Mouse (Mus musculus) skeletal muscle tissue, postnatal 0 days (tissue): Measurements from ENCODE around the gene Smim8. TPM values are rescaled to one million over a fixed set of nuclear protein-coding genes. Genes with fewer than 3 reads are reported as not detected.

Experiments
- polyA plus RNA-seq: library from polyadenylated mRNA; unstranded; fragments of >200 nt; fragmentation: Nextera tagmentation; extraction: Ambion mirVana; gene quantifications from 2 replicates; pipeline ENCODE4 v1.2.1, GENCODE M21; 2015

Gene Smim8
- polyA plus RNA-seq, result 58.9 and 67.2 TPM in 2 replicates

GRCm38 (mm10) chr4:34777677-34778527 is at the start of gene Smim8:
TSS of gene Smim8 (minus strand) at chr4:34778423.

GRCm38 (mm10) chr4:34756163-34756562 is 22.1 kb downstream of the Smim8 start, which contains the start of gene Gm136:
TSS of gene Gm136 (minus strand) at chr4:34756263.

GRCm38 (mm10) chr4:34729851-34730341 is 48.3 kb downstream of the Smim8 start, which contains the start of gene Cfap206:
TSS of gene Cfap206 (minus strand) at chr4:34730206.

Other genes starting within 250 kb of the Smim8 start
- gene Akirin2, start 227.5 kb downstream of the Smim8 start, polyA plus RNA-seq, result 48.0 and 53.5 TPM in 2 replicates
- 44.0 and 46.1 TPM in 2 replicates for gene Orc3, start 163.5 kb downstream of the Smim8 start, polyA plus RNA-seq
- 36.0 and 42.8 TPM in 2 replicates for gene Rars2, start 163.5 kb downstream of the Smim8 start, polyA plus RNA-seq
- gene Slc35a1, start 91.0 kb downstream of the Smim8 start, polyA plus RNA-seq, result 22.4 and 24.7 TPM in 2 replicates
- not detected in 2 replicates for gene Cfap206, start 48.2 kb downstream of the Smim8 start, polyA plus RNA-seq
- gene Gm136, start 22.2 kb downstream of the Smim8 start, polyA plus RNA-seq, result not detected in 2 replicates
- 5.5 and 6.4 TPM in 2 replicates for gene Zfp292, start 104.5 kb upstream of the Smim8 start, polyA plus RNA-seq
- not detected in 2 replicates for gene Cga, start 115.4 kb upstream of the Smim8 start, polyA plus RNA-seq